Mouse (Mus musculus) neural tube, embryonic 11.5 days (tissue): ENCODE results near the gene Itprip. TPM values are rescaled to one million over a fixed set of nuclear protein-coding genes. Genes with fewer than 3 reads are reported as not detected.

ENCODE experiments used
- ATAC-seq: fragments of 200-750 bp; cut with Nextera tagmentation; 2 replicates; pipeline ENCODE4 v1.8.0; 2017; ENCODE audit warnings: moderate number of reproducible peaks, mild to moderate bottlenecking, moderate TSS enrichment, moderate library complexity; ENCODE audit not compliant: insufficient read depth, low FRiP score, low TSS enrichment
- DNase-seq: peaks from one replicate; pipeline ENCODE4 v3.0.0-alpha.2; 2015; ENCODE audit warnings: low spot score
- H3K27ac ChIP-seq: fragments of 300-500 bp; sonication (generic); 2 replicates; pipeline ENCODE4 v1.5.1; 2014; ENCODE audit warnings: low read depth, mild to moderate bottlenecking, low read length
- H3K27me3 ChIP-seq: fragments of 300-500 bp; sonication (generic); 2 replicates; pipeline ENCODE4 v1.6.1; 2014; ENCODE audit warnings: mild to moderate bottlenecking, low read length, mixed read lengths; ENCODE audit not compliant: control insufficient read depth, insufficient read depth
- H3K36me3 ChIP-seq: fragments of 300-500 bp; sonication (generic); 2 replicates; pipeline ENCODE4 v1.6.1; 2014; ENCODE audit warnings: mild to moderate bottlenecking, low read length, moderate library complexity, mixed read lengths; ENCODE audit not compliant: control insufficient read depth, insufficient read depth
- H3K4me1 ChIP-seq: fragments of 300-500 bp; sonication (generic); 2 replicates; pipeline ENCODE4 v1.6.1; 2014; ENCODE audit warnings: low read length, mixed read lengths; ENCODE audit not compliant: control insufficient read depth, insufficient read depth
- H3K4me2 ChIP-seq: fragments of 300-500 bp; sonication (generic); 2 replicates; pipeline ENCODE4 v1.6.1; 2014; ENCODE audit warnings: low read depth, mild to moderate bottlenecking, moderate library complexity
- H3K4me3 ChIP-seq: fragments of 300-500 bp; sonication (generic); 2 replicates; pipeline ENCODE4 v1.5.1; 2014; ENCODE audit warnings: low read depth, low read length
- H3K9ac ChIP-seq: fragments of 300-500 bp; sonication (generic); 2 replicates; pipeline ENCODE4 v1.6.1; 2014; ENCODE audit warnings: mild to moderate bottlenecking, low read length
- H3K9me3 ChIP-seq: fragments of 300-500 bp; sonication (generic); 2 replicates; pipeline ENCODE4 v1.6.1; 2016; ENCODE audit warnings: low read length; ENCODE audit not compliant: control insufficient read depth
- WGBS: fragments of 180-500 bp; shearing (Covaris S2); extraction: QIAGEN DNeasy Blood & Tissue Kit; methylation state at CpG from one replicate; pipeline ENCODE4 v1.1.7; 2014; 5-methylcytosine and 5-hydroxymethylcytosine counted together
- polyA plus RNA-seq: library from polyadenylated mRNA; unstranded; fragments of >200 nt; fragmentation: Nextera tagmentation; extraction: Ambion mirVana; gene quantifications from 2 replicates; pipeline ENCODE4 v1.2.1, GENCODE M21; 2014

Itprip gene
- polyA plus RNA-seq, 1 experiment from 2014 or later, result 15.8 TPM

DNA sequence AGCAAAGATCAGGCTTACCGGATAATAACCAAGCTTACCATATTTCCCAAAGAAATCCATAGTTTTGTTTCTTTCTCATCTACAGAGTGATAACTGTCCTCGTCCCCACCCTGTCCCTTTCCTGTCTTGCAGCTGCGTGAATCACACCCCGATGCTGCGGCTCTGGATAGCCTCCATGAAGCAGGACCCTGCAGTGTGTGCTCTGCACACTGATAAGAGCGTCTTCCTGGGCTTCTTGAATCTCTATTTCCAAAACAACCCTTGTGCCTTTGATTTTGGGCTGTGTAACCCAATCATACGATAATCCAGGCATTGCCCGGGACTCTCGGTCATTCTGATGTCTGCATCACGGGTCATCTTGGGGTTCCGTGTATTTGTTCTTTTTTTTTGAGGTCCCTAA, 33.2 kb downstream of the Itprip start:
- no peak for ATAC-seq
- H3K4me1 ChIP-seq, result no peaks in the 10 kb centered on the region; the same call in 1 of the 2 replicates

DNA sequence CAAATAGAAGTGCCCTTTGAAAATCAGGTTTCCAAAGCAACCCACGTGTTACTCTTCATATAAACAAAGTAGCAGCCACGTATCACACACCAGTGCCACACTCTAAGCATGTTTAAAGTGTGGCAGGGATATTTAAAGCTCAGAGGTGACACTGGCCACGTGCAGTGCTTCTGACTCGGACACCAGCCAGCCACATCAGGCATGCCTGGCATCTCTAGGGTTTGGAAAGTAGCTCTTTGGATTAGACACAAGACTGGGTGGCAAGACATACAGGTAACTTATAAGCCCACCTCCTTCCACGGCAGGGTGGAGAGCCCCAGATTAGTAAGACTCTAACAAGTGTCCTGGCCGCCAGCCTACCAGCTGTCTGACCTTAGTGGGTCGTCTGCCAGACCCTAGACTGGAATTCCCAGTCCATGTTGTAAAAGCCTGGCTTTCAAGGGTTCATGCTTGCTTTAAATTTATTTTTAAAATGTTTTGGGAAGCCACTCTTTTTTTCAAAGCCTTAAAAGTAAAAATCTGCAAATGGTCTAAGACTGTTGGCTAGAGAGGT, 33.8 kb downstream of the Itprip start:
- Histone ChIP-seq H3K27me3 (no peaks in the 10 kb centered on the region), H3K9me3 (no peaks in the 10 kb centered on the region), H3K36me3 (no peaks in the 10 kb centered on the region), H3K27ac (no peak overlapping the region), H3K4me3 (no peak overlapping the region), H3K9ac (no peak overlapping the region), H3K4me1 (no peaks in the 10 kb centered on the region; the same call in 1 of the 2 replicates), H3K4me2 (no peak overlapping the region)
- WGBS, result 72% methylated on average over 7 of the region's 7 CpGs
- DNase-seq (no peak), ATAC-seq (no peak)

More for the DNA sequence above, 33.2 kb downstream of the Itprip start:
- H3K4me2 ChIP-seq, result no peak overlapping the region
- 88% methylated on average over 11 of the region's 11 CpGs for WGBS
- no peak overlapping the region for H3K27ac ChIP-seq
- no peak overlapping the region for H3K4me3 ChIP-seq
- no peaks in the 10 kb centered on the region for H3K36me3 ChIP-seq
- no peak for DNase-seq
- H3K9me3 ChIP-seq, result no peaks in the 10 kb centered on the region
- no peaks in the 10 kb centered on the region for H3K27me3 ChIP-seq
- H3K9ac ChIP-seq, result no peak overlapping the region

- H3K4me3 ChIP-seq, result no peak overlapping the region
- no peak overlapping the region for H3K9ac ChIP-seq
- H3K4me2 ChIP-seq, result no peak overlapping the region
- DNase-seq (no peak), ATAC-seq (no peak)
- no peaks in the 10 kb centered on the region for H3K36me3 ChIP-seq
- 83% methylated on average over 13 of the region's 13 CpGs for WGBS
- H3K4me1 ChIP-seq, result no peaks in the 10 kb centered on the region; the same call in 1 of the 2 replicates
- H3K9me3 ChIP-seq, result no peaks in the 10 kb centered on the region
- H3K27me3 ChIP-seq, result no peaks in the 10 kb centered on the region
- H3K27ac ChIP-seq, result no peak overlapping the region
Measured at GRCm38 (mm10) chr19:47884296-47885085, 34.6 kb downstream of the Itprip start.

DNA sequence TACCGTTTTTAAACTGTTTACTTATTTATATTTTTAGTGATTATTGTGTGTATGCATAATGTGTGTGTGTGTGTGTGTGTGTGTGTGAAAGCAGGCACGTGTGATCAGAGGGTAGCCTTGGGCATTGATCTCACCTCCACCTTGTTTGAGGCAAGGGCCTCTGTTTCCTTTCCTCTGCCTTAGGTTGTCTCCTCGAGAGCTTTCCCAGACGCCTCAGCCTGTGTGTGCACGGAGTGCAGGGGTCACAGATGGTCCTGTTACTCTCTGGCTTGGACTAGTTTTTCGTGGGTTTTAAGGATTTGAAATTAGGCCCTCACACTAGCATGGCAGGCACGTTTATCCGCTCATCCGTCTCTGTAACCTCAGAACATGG, 36.2 kb downstream of the Itprip start:
- DNase-seq, result no peak
- Histone ChIP-seq H3K4me2 (no peak overlapping the region), H3K27me3 (no peaks in the 10 kb centered on the region), H3K27ac (no peak overlapping the region), H3K36me3 (no peaks in the 10 kb centered on the region), H3K9me3 (no peaks in the 10 kb centered on the region), H3K4me1 (no peaks in the 10 kb centered on the region; the same call in 1 of the 2 replicates), H3K9ac (0 out of 2 replicates have a peak overlapping the region, but pooled peaks have one; percentile 15), H3K4me3 (no peak overlapping the region)
- peak; percentile 29 for ATAC-seq
- 59% methylated on average over 9 of the region's 9 CpGs for WGBS

DNA sequence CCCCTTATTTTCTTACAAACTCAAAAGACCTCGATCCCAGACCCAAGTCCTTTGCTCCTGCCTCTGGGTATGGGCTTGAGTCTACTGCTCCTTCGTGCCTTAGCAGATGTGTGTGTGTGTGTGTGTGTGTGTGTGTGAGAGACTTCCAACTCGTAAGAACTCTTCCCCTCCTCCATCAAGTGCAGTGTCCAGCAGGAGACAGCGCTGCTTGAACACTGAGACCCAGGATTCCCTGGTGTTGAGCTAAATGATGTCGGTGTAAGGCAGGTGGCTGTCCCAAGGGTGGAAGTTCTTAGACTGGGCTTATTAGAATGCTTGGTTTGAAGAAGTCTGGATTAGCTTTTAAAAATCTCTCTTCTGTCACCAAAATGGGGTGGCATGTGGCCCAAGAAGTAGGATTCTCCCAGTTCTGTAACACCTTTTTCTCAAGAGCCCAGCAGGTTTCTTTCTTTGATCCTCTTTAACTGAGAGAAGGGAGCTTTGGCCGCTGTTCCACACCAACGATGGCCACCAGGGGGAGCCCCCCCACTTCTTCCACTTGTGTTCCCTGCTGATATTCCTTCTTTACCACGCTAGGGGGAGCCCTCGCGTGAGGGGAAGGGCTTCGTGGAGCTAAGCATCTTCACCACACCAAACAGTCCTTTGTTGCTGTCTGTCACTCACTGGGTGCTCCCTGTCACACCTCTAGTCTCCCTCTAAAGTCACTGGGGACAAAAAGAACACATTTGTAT, 36.8 kb downstream of the Itprip start:
- WGBS, result 31% methylated on average over 11 of the region's 11 CpGs
- Histone ChIP-seq H3K4me3 (no peak overlapping the region), H3K9me3 (no peaks in the 10 kb centered on the region), H3K27ac (no peak overlapping the region), H3K9ac (no peak overlapping the region), H3K4me1 (no peaks in the 10 kb centered on the region; the same call in 1 of the 2 replicates), H3K36me3 (no peaks in the 10 kb centered on the region), H3K27me3 (no peaks in the 10 kb centered on the region), H3K4me2 (no peak overlapping the region)
- peak; percentile 91 for DNase-seq
- peak; percentile 70 for ATAC-seq

GRCm38 (mm10) chr19:47881538-47881937, 37.6 kb downstream of the Itprip start:
- no peaks in the 10 kb centered on the region for H3K27me3 ChIP-seq
- no peaks in the 10 kb centered on the region for H3K36me3 ChIP-seq
- H3K4me2 ChIP-seq, result no peak overlapping the region
- no peak overlapping the region for H3K4me3 ChIP-seq
- no peak overlapping the region for H3K27ac ChIP-seq
- H3K9me3 ChIP-seq, result no peaks in the 10 kb centered on the region
- H3K4me1 ChIP-seq, result no peaks in the 10 kb centered on the region; the same call in 1 of the 2 replicates
- ATAC-seq (no peak), DNase-seq (no peak)
- WGBS, result 83% methylated on average over 7 of the region's 7 CpGs
- H3K9ac ChIP-seq, result no peak overlapping the region

GRCm38 (mm10) chr19:47876252-47876651, 42.8 kb downstream of the Itprip start:
- ATAC-seq (no peak), DNase-seq (no peak)
- Histone ChIP-seq H3K27ac (no peak overlapping the region), H3K4me2 (no peak overlapping the region), H3K4me3 (no peak overlapping the region), H3K9me3 (no peaks in the 10 kb centered on the region), H3K36me3 (no peaks in the 10 kb centered on the region), H3K27me3 (no peaks in the 10 kb centered on the region), H3K9ac (no peak overlapping the region), H3K4me1 (no peaks in the 10 kb centered on the region; the same call in 1 of the 2 replicates)
- 83% methylated on average over 15 of the region's 15 CpGs for WGBS

- no peak overlapping the region for H3K4me2 ChIP-seq
- H3K9ac ChIP-seq, result no peak overlapping the region
- H3K4me3 ChIP-seq, result no peak overlapping the region
- H3K36me3 ChIP-seq, result no peaks in the 10 kb centered on the region
- DNase-seq, result peak; percentile 44
- no peaks in the 10 kb centered on the region for H3K27me3 ChIP-seq
- WGBS, result 35% methylated on average over 10 of the region's 10 CpGs
- ATAC-seq, result no peak
- no peaks in the 10 kb centered on the region for H3K9me3 ChIP-seq
- H3K27ac ChIP-seq, result no peak overlapping the region
- no peaks in the 10 kb centered on the region for H3K4me1 ChIP-seq
Measured at GRCm38 (mm10) chr19:47871515-47871914, 47.6 kb downstream of the Itprip start.
